Mouse (Mus musculus): ENCODE data around the gene Gsk3a. TPM values are rescaled to one million over a fixed set of nuclear protein-coding genes. Genes with fewer than 3 reads are reported as not detected.
A peak's percentile ranks its signal among the peaks of the same experiment; 100 is the strongest.

Gsk3a gene
- total and polyA plus RNA-seq, 2 experiments from 2014 or later: 21.0 to 150 TPM

GRCm38 (mm10) chr7:25217653-25218395, 19.8 kb downstream of the Gsk3a start:
- H3K9ac ChIP-seq: 0 out of 2 replicates have a peak overlapping the region, but pooled peaks have one; percentile 76
- H3K4me2 ChIP-seq (ENCODE audit: low read depth): 0 out of 2 replicates have a peak overlapping the region, but pooled peaks have one; percentile 96
- WGBS: 74% methylated on average over 12 of the region's 12 CpGs
- no peaks in the 10 kb centered on the region for H3K9me3 ChIP-seq (ENCODE audit: low read length)
- no peaks in the 10 kb centered on the region for H3K27me3 ChIP-seq (ENCODE audit: insufficient read depth, low read length)
- DNase-seq: no peak
- no peak for ATAC-seq
- H3K4me3 ChIP-seq (ENCODE audit: low read depth, low read length): no peak overlapping the region
- no peak for TF ChIP-seq CTCF (IDR thresholded peaks at IDR 0.05; ENCODE audit: low read depth)
- no peak overlapping the region for H3K27ac ChIP-seq (ENCODE audit: low read depth, low read length)
- peaks cover 16% of the 10 kb centered on the region; the same call in 1 of the 2 replicates for H3K36me3 ChIP-seq (ENCODE audit: insufficient read depth)
- peaks cover 12% of the 10 kb centered on the region for H3K4me1 ChIP-seq (ENCODE audit: insufficient read depth)

DNA sequence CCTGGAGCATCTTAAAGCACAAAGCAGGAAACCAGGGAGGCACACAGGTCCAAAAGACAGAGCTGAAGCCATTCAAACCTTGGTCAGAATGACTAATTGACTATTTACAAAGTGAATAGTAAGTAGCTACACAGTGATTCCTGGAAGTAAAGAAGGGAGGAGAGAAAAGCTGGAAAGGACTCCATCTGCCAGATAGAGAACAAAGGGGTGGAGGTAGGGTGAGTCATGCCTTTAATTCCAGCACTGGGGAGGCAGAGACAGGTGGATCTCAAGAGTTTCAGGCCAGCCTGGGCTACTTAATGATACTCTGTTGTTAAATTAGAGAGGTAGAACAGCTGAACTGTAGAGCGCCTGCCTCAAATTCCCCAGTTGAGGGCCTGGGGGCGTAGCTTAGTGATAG, 23.5 kb downstream of the Gsk3a start:
- no peak overlapping the region for H3K4me3 ChIP-seq (ENCODE audit: low read depth, low read length)
- peaks cover 38% of the 10 kb centered on the region for H3K36me3 ChIP-seq (ENCODE audit: insufficient read depth)
- H3K4me2 ChIP-seq (ENCODE audit: low read depth): no peak overlapping the region
- no peak overlapping the region for H3K27ac ChIP-seq (ENCODE audit: low read depth, low read length)
- no peaks in the 10 kb centered on the region for H3K27me3 ChIP-seq (ENCODE audit: insufficient read depth, low read length)
- H3K4me1 ChIP-seq (ENCODE audit: insufficient read depth): no peaks in the 10 kb centered on the region; the same call in 1 of the 2 replicates
- H3K9me3 ChIP-seq (ENCODE audit: low read length): no peaks in the 10 kb centered on the region
- ATAC-seq (no peak), DNase-seq (no peak)
- no peak overlapping the region for H3K9ac ChIP-seq
- 81% methylated on average over 2 of the region's 2 CpGs for WGBS
- no peak for TF ChIP-seq CTCF (IDR thresholded peaks at IDR 0.05; ENCODE audit: low read depth)

DNA sequence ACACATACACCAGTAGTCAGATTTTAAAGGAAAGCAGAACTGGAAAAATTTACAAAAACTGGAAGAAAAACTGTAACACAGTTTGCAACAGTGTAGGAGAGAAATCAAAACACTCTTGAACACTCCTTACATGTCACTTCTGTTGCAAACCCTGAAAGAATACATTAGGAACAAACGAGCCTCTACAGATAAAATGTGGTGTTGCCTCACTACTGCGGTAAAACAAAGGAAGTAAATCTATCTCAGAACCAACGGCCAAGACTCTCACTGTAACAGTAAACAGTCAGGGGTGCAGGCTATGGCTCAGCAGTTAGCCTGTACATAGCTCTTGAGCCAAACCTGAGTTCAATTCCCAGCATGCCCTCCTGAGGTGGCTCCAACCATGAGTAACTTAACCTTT, 24.6 kb downstream of the Gsk3a start:
- H3K27me3 ChIP-seq (ENCODE audit: insufficient read depth, low read length): no peaks in the 10 kb centered on the region
- no peaks in the 10 kb centered on the region for H3K9me3 ChIP-seq (ENCODE audit: low read length)
- no peak overlapping the region for H3K27ac ChIP-seq (ENCODE audit: low read depth, low read length)
- H3K4me3 ChIP-seq (ENCODE audit: low read depth, low read length): no peak overlapping the region
- no peak for TF ChIP-seq CTCF (IDR thresholded peaks at IDR 0.05; ENCODE audit: low read depth)
- H3K4me2 ChIP-seq (ENCODE audit: low read depth): no peak overlapping the region
- H3K9ac ChIP-seq: no peak overlapping the region
- H3K4me1 ChIP-seq (ENCODE audit: insufficient read depth): no peaks in the 10 kb centered on the region
- peaks cover 44% of the 10 kb centered on the region for H3K36me3 ChIP-seq (ENCODE audit: insufficient read depth)
- DNase-seq (no peak), ATAC-seq (no peak)
- 67% methylated on average over 3 of the region's 3 CpGs for whole genome bisulfite sequencing

DNA sequence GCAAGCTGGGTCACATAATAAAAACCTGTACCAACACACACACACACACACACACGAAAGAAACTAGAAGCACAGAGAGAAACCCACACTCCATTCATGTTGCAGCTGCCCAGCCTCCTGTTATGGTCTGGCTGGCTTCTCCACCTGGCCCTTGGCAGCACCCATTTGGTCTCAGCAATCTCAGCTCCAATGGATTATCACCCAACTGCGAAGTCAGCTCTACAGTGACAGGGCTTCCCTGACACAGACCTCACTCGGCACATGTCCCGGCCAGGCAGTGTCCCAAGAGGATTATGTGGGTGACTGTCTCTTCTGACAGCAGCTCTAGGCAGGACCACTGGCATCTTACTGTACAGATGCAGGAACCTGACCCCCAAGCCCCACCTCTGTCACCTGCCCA, 27.2 kb downstream of the Gsk3a start:
- WGBS: 85% methylated on average over 4 of the region's 4 CpGs
- Histone ChIP-seq H3K27me3 (ENCODE audit: insufficient read depth, low read length) (no peaks in the 10 kb centered on the region), H3K9ac (no peak overlapping the region), H3K4me2 (ENCODE audit: low read depth) (no peak overlapping the region), H3K4me1 (ENCODE audit: insufficient read depth) (no peaks in the 10 kb centered on the region), H3K27ac (ENCODE audit: low read depth, low read length) (no peak overlapping the region), H3K36me3 (ENCODE audit: insufficient read depth) (peaks cover 52% of the 10 kb centered on the region), H3K4me3 (ENCODE audit: low read depth, low read length) (no peak overlapping the region), H3K9me3 (ENCODE audit: low read length) (no peaks in the 10 kb centered on the region)
- DNase-seq (no peak), ATAC-seq (no peak)
- TF ChIP-seq CTCF (IDR thresholded peaks at IDR 0.05; ENCODE audit: low read depth): no peak

- peaks cover 50% of the 10 kb centered on the region for H3K36me3 ChIP-seq (ENCODE audit: insufficient read depth)
- whole genome bisulfite sequencing: 82% methylated on average over 3 of the region's 3 CpGs
- no peak for TF ChIP-seq CTCF (IDR thresholded peaks at IDR 0.05; ENCODE audit: low read depth)
Measured at GRCm38 (mm10) chr7:25209161-25209622, 28.5 kb downstream of the Gsk3a start.

GRCm38 (mm10) chr7:25206094-25206830, 31.4 kb downstream of the Gsk3a start:
- ATAC-seq (no peak), DNase-seq (no peak)
- no peak for TF ChIP-seq CTCF (IDR thresholded peaks at IDR 0.05; ENCODE audit: low read depth)
- Histone ChIP-seq H3K27me3 (ENCODE audit: insufficient read depth, low read length) (no peaks in the 10 kb centered on the region), H3K4me3 (ENCODE audit: low read depth, low read length) (no peak overlapping the region), H3K9ac (no peak overlapping the region), H3K4me1 (ENCODE audit: insufficient read depth) (no peaks in the 10 kb centered on the region), H3K4me2 (ENCODE audit: low read depth) (no peak overlapping the region), H3K9me3 (ENCODE audit: low read length) (no peaks in the 10 kb centered on the region), H3K36me3 (ENCODE audit: insufficient read depth) (peaks cover 68% of the 10 kb centered on the region), H3K27ac (ENCODE audit: low read depth, low read length) (no peak overlapping the region)
- 89% methylated on average over 16 of the region's 16 CpGs for WGBS

More at GRCm38 (mm10) chr7:25209161-25209622, 28.5 kb downstream of the Gsk3a start:
- no peak overlapping the region for H3K27ac ChIP-seq (ENCODE audit: low read depth, low read length)
- no peak overlapping the region for H3K4me3 ChIP-seq (ENCODE audit: low read depth, low read length)
- no peak overlapping the region for H3K9ac ChIP-seq
- H3K27me3 ChIP-seq (ENCODE audit: insufficient read depth, low read length): no peaks in the 10 kb centered on the region
- ATAC-seq: no peak
- no peak for DNase-seq
- H3K9me3 ChIP-seq (ENCODE audit: low read length): no peaks in the 10 kb centered on the region
- H3K4me1 ChIP-seq (ENCODE audit: insufficient read depth): no peaks in the 10 kb centered on the region
- no peak overlapping the region for H3K4me2 ChIP-seq (ENCODE audit: low read depth)
